Mouse (Mus musculus) limb, embryonic 14.5 days (tissue): ENCODE measurements around the gene Hint2. TPM values are rescaled to one million over a fixed set of nuclear protein-coding genes. Genes with fewer than 3 reads are reported as not detected.

Experiments
- ATAC-seq: fragments of 200-750 bp; cut with Nextera tagmentation; 2 replicates; pipeline ENCODE4 v1.8.0; 2017; ENCODE audit warnings: low read depth, moderate number of reproducible peaks, moderate TSS enrichment; ENCODE audit not compliant: low FRiP score
- DNase-seq: peaks from one replicate; pipeline ENCODE4 v3.0.0-alpha.2; 2015; ENCODE audit warnings: low spot score
- H3K27ac ChIP-seq: fragments of 300-500 bp; sonication (generic); replicated peaks from 2 replicates; pipeline ENCODE4 v1.5.1; 2014; ENCODE audit warnings: low read depth, mild to moderate bottlenecking, low read length, moderate library complexity, mixed read lengths
- H3K27me3 ChIP-seq: fragments of 300-500 bp; sonication (generic); 2 replicates; pipeline ENCODE4 v1.6.1; 2014; ENCODE audit warnings: low read length, mixed read lengths; ENCODE audit not compliant: control insufficient read depth, insufficient read depth
- H3K36me3 ChIP-seq: fragments of 300-500 bp; sonication (generic); 2 replicates; pipeline ENCODE4 v1.6.1; 2014; ENCODE audit warnings: mild to moderate bottlenecking, low read length, moderate library complexity, mixed read lengths; ENCODE audit not compliant: control insufficient read depth, insufficient read depth
- H3K4me1 ChIP-seq: fragments of 300-500 bp; sonication (generic); 2 replicates; pipeline ENCODE4 v1.6.1; 2014; ENCODE audit warnings: antibody characterized with exemption, low read length, mixed read lengths; ENCODE audit not compliant: control insufficient read depth, insufficient read depth
- H3K4me2 ChIP-seq: fragments of 300-500 bp; sonication (generic); replicated peaks from 2 replicates; pipeline ENCODE4 v1.6.1; 2014; ENCODE audit warnings: low read depth, mild to moderate bottlenecking, low read length, moderate library complexity; ENCODE audit not compliant: severe bottlenecking
- H3K4me3 ChIP-seq: fragments of 300-500 bp; sonication (generic); replicated peaks from 2 replicates; pipeline ENCODE4 v1.5.1; 2014; ENCODE audit warnings: low read length
- H3K9ac ChIP-seq: fragments of 300-500 bp; sonication (generic); 2 replicates; pipeline ENCODE4 v1.6.1; 2014; ENCODE audit warnings: mild to moderate bottlenecking, low read depth, low read length, moderate library complexity; ENCODE audit not compliant: severe bottlenecking
- H3K9me3 ChIP-seq: fragments of 300-500 bp; sonication (generic); 2 replicates; pipeline ENCODE4 v1.6.1; 2016; ENCODE audit warnings: low read length; ENCODE audit not compliant: control insufficient read depth
- POLR2A ChIP-seq: fragments of 200-500 bp; IDR thresholded peaks from 2 replicates; pipeline ENCODE4 v1.8.0; 2012; ENCODE audit warnings: inconsistent platforms, mild to moderate bottlenecking, moderate library complexity, borderline replicate concordance; ENCODE audit not compliant: insufficient read depth, insufficient read length; ENCODE audit errors: extremely low read depth
- WGBS: fragments of 180-500 bp; shearing (Covaris S2); extraction: QIAGEN DNeasy Blood & Tissue Kit; methylation state at CpG from one replicate; pipeline ENCODE4 v1.1.7; 2014; 5-methylcytosine and 5-hydroxymethylcytosine counted together
- polyA plus RNA-seq, 2 experiments: library from polyadenylated mRNA; depleted of rRNA in 1 of 2; stranded (reverse) in 1 of 2; unstranded in 1 of 2; fragments of >200 nt; fragmentation: Nextera tagmentation in 1 of 2; extraction: Ambion mirVana in 1 of 2; gene quantifications; 2 replicates each; pipeline versions ENCODE4 v1.2.1 to v1.2.3; 2012 to 2014

The Hint2 gene
- polyA plus RNA-seq, 2 experiments, result 58.3 to 87.6 TPM

DNA sequence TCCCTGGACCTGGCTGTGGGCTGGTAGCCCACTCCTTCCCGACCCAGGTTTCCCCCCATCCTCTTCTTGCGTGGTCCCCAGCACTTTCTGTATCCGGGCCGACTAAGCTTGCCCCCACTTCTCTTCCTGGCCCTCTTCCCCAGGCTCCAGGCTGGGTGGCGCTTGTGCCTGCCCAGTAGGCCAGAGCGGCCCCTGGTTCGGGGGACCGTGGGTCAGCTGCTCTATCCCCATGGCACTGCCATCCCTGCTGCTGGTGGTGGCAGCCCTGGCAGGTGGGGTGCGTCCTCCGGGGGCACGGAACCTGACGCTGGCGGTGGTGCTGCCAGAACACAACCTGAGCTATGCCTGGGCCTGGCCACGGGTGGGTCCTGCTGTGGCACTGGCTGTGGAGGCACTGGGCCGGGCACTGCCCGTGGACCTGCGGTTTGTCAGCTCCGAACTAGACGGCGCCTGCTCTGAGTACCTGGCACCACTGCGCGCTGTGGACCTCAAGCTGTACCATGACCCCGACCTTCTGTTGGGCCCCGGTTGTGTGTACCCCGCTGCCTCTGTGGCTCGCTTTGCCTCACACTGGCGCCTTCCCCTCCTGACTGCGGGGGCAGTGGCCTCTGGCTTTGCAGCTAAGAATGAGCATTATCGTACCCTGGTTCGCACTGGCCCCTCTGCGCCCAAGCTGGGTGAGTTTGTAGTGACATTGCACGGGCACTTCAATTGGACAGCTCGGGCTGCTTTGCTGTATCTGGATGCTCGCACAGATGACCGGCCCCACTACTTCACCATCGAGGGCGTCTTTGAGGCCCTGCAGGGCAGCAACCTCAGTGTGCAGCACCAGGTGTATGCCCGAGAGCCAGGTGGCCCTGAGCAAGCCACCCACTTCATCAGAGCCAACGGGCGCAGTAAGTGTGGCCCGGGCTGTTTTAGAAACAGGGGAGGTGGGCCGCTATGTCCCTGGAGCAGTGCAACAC lies 24.0 kb downstream of the Hint2 start:
- Histone ChIP-seq H3K4me1 (peaks cover 26% of the 10 kb centered on the region), H3K4me3 (peak overlapping the region; percentile 68), H3K9ac (peak overlapping the region; percentile 97), H3K4me2 (peak overlapping the region; percentile 93), H3K27me3 (no peaks in the 10 kb centered on the region), H3K36me3 (no peaks in the 10 kb centered on the region), H3K27ac (peak overlapping the region; percentile 74; the same call in 1 of the 2 replicates), H3K9me3 (no peaks in the 10 kb centered on the region)
- no peak for DNase-seq
- TF ChIP-seq POLR2A, result no peak
- peak; percentile 3; the same call in 1 of the 2 replicates for ATAC-seq
- 46% methylated on average over 42 of the region's 42 CpGs for WGBS

DNA sequence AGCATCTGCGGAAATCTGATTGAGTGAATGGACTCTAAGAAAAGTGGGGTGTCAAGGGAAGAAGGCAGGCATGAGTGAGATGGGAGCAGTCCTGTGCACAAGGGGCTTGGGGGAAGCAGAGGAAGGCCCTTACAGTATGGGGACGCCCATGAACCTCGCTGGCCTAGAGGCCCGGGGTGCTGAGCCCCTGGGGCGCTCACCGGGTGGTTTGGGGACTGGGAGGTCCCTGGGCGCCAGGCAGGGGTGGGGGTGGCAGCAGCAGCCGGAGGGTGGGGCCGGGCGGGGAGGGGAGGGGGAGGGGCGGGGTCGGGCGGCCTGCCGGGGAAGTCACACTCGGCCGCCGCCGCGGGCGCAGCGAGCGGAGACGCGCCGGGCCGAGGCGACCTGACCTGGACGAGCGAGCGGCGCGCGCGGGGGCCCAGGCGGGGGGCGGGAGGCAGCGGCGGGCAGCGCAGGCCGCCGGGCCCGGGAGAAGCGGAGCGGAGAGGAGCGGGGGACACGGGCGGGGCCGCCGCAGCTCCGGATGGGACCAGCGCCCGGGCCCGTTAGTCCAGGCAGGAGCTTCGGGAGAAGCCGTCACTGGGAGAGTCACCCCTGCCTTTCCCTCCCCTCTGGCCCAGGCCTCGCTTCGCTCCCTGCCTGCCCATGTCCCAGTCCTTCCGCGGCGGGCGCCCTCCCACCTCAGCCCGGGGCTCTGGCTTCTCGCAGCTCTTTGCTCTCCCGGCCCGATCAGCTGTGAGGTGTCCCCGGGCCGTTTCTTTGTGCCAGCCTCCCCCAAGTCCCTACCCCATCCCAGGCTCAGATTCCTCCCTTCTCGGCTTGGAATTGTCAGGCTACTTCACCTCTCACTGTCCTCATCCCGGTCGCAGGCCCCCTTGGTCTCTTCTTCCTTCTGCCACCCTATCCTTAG lies 25.0 kb downstream of the Hint2 start, which contains the start of gene Npr2:
TSS of gene Npr2 (plus strand) at position 890 of the 910 bp plus-strand sequence.
- peak within 1 kb of the TSS; percentile 93 for H3K4me2 ChIP-seq
- DNase-seq, result peak; percentile 34
- H3K4me3 ChIP-seq, result peak within 1 kb of the TSS; percentile 68
- peaks cover 26% of the 10 kb centered on the region for H3K4me1 ChIP-seq
- no peaks in the 10 kb centered on the region for H3K27me3 ChIP-seq
- no peaks in the 10 kb centered on the region for H3K36me3 ChIP-seq
- H3K9me3 ChIP-seq, result no peaks in the 10 kb centered on the region
- TF ChIP-seq POLR2A, result no peak
- peak within 1 kb of the TSS; percentile 97 for H3K9ac ChIP-seq
- peak; percentile 66 for ATAC-seq
- peak within 1 kb of the TSS; percentile 74 for H3K27ac ChIP-seq
- 1% methylated on average over 32 of the region's 70 CpGs for WGBS

DNA sequence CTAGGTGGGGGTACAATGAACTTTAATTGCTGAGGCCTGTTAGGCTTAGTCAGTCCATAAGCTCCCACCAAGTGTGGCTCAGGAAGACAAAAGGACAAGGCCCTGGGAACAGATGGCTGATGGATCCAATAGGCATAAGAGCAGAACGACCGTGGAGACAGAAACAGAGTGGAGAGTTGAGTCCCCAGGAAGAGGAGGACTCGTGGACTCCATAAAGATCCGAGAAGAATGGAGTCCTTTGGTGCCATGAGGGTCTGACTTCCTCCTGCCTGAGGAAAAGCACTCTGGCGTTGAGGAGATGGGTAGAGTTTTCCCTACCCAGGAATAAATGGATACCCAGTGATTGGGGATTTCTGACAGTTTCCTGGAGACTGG lies 25.6 kb downstream of the Hint2 start:
- peak overlapping the region; percentile 74; the same call in 1 of the 2 replicates for H3K27ac ChIP-seq
- no peak overlapping the region; the same call in 1 of the 2 replicates for H3K9ac ChIP-seq
- no peaks in the 10 kb centered on the region for H3K36me3 ChIP-seq
- peak overlapping the region; percentile 68; the same call in 1 of the 2 replicates for H3K4me3 ChIP-seq
- peaks cover 6% of the 10 kb centered on the region for H3K9me3 ChIP-seq
- peak overlapping the region; percentile 93 for H3K4me2 ChIP-seq
- peaks cover 26% of the 10 kb centered on the region for H3K4me1 ChIP-seq
- DNase-seq (no peak), ATAC-seq (peak; percentile 1; the same call in 1 of the 2 replicates)
- no peak for TF ChIP-seq POLR2A
- WGBS, result 23% methylated on average over 5 of the region's 5 CpGs
- H3K27me3 ChIP-seq, result no peaks in the 10 kb centered on the region

DNA sequence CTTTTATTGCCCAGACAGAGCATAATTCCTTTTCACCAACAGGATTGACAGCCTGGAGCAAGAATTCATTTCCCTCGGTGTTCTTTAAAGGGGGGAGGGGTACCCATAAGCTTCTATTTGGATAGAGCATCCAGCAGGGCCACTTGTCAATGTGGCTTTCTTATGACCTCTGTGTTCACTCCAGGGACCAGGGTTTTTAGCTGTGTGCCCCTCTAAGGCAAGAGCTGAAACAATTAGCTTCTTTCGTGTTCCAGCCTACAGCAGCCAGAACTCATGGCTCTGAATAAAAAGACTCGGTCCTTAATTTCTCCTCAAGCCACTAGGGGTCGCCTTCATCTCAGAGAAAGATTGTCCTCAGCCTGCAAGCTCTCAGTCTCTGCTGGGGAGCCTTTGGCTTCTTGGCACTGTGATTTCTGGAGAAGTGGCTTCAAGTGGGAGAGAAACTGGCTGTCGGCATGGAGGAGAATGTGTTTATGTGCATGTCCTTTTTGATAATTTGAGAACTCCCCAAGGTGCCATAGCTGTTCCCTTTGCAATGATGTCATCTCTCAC lies 26.2 kb downstream of the Hint2 start:
- peak; percentile 52; the same call in 1 of the 2 replicates for ATAC-seq
- H3K27ac ChIP-seq, result 0 out of 2 replicates have a peak overlapping the region, but pooled peaks have one; percentile 74
- peak overlapping the region; percentile 31; the same call in 1 of the 2 replicates for H3K4me2 ChIP-seq

More for the DNA sequence above, 26.2 kb downstream of the Hint2 start:
- TF ChIP-seq POLR2A, result no peak
- WGBS, result 6% methylated on average over 5 of the region's 5 CpGs
- DNase-seq, result peak; percentile 89
- Histone ChIP-seq H3K9me3 (peaks cover 11% of the 10 kb centered on the region), H3K4me1 (peaks cover 26% of the 10 kb centered on the region), H3K9ac (no peak overlapping the region), H3K27me3 (no peaks in the 10 kb centered on the region), H3K36me3 (no peaks in the 10 kb centered on the region), H3K4me3 (no peak overlapping the region)
